Comparison of ENCODE assay signal across 13 mouse cellular contexts in the genomic region with DNA sequence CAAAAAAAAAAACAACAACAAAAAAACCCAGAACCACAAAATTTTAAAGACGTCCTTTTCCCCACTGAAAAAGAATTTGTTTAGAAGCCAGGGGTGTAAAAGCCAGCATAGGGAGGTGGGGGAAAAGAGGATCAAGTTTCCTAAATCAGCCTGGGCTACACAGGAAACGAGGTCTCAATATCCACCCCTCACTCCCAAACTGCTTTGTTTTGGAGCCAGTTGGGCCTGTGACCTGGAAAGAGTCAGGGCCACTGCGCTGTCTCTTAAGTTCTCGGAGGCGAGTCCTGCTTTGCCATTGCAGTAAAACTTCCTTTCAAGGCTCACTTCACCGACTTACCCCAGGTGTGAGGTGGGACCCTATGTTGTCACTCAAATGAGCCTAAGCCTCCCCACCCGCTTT. TPM values are rescaled to one million over a fixed set of nuclear protein-coding genes. Genes with fewer than 3 reads are reported as not detected.
DNase-seq lines count a peak whose midpoint lies in the region; ATAC-seq and TF ChIP-seq lines count a peak whose summit lies in the region.
"Had no signal": no experiment of that assay in that cellular context is flagged by ENCODE, and none has a peak within 500 bp of the region (broad histone marks: within the 10 kb centered on the region; RNA-seq: fewer than 3 reads in every experiment).

No protein-coding gene starts in this region.

- ATAC-seq in hindbrain, embryonic 12.5 days (ENCODE audit: low FRiP score), result no peak
- no peak for ATAC-seq in hindbrain, embryonic 11.5 days (ENCODE audit: low FRiP score)
- ATAC-seq in stomach, embryonic 15.5 days (ENCODE audit: insufficient read depth, low FRiP score, low read depth), result no peak
- ATAC-seq in stomach, postnatal 0 days (ENCODE audit: low FRiP score, low TSS enrichment), result no peak
- ATAC-seq: forebrain, embryonic 14.5 days had no signal

- peaks cover 14% of the 10 kb centered on the region for H3K4me1 ChIP-seq in hindbrain, embryonic 12.5 days
- H3K4me1 ChIP-seq in hindbrain, embryonic 11.5 days (replicated peaks; ENCODE audit: control insufficient read depth, insufficient read depth, low read length), result no peaks in the 10 kb centered on the region; the same call in 1 of the 2 replicates
- peaks cover 14% of the 10 kb centered on the region for H3K4me1 ChIP-seq in stomach, embryonic 15.5 days
- no peaks in the 10 kb centered on the region for H3K4me1 ChIP-seq in stomach, postnatal 0 days (replicated peaks; ENCODE audit: control insufficient read depth, insufficient read depth)

- H3K27me3 ChIP-seq in hindbrain, embryonic 12.5 days, result no peaks in the 10 kb centered on the region
- no peaks in the 10 kb centered on the region for H3K27me3 ChIP-seq in hindbrain, embryonic 11.5 days (ENCODE audit: control insufficient read depth, insufficient read depth, low read length)
- no peaks in the 10 kb centered on the region for H3K27me3 ChIP-seq in stomach, embryonic 15.5 days (replicated peaks)
- H3K27me3 ChIP-seq in stomach, postnatal 0 days (ENCODE audit: control insufficient read depth, insufficient read depth, low read length), result no peaks in the 10 kb centered on the region
- H3K27me3 ChIP-seq: lung, embryonic 15.5 days had no signal

- no peak for TF ChIP-seq CTCF in stomach, postnatal 0 days (IDR thresholded peaks at IDR 0.05; ENCODE audit: low read depth)

- H3K36me3 ChIP-seq in hindbrain, embryonic 12.5 days, result peaks cover 42% of the 10 kb centered on the region
- H3K36me3 ChIP-seq in hindbrain, embryonic 11.5 days (ENCODE audit: control insufficient read depth, insufficient read depth, low read length), result no peaks in the 10 kb centered on the region; the same call in 1 of the 2 replicates
- no peaks in the 10 kb centered on the region for H3K36me3 ChIP-seq in stomach, embryonic 15.5 days
- H3K36me3 ChIP-seq in stomach, postnatal 0 days (ENCODE audit: control insufficient read depth, insufficient read depth, low read length), result peaks cover 12% of the 10 kb centered on the region
- H3K36me3 ChIP-seq: lung, embryonic 15.5 days had no signal

- TF ChIP-seq EP300 in stomach, postnatal 0 days (optimal IDR thresholded peaks at IDR 0.05), result no peak

- DNase-seq in cerebellum, adult 11-12 months, result peak; percentile 36
- DNase-seq in cerebellum, postnatal 4 days (ENCODE audit: low spot score in 2 of 2), result no peak
- DNase-seq in hindbrain, embryonic 11.5 days (ENCODE audit: low spot score), result no peak
- no peak for DNase-seq in stomach, postnatal 0 days (ENCODE audit: low spot score)
- DNase-seq in adrenal gland, adult 8-10 months, result no peak
- DNase-seq in adrenal gland, adult 18-20 months (ENCODE audit: low spot score in 2 of 2), result no peak
- DNase-seq: cerebellum, postnatal 25 days; layer of hippocampus, postnatal 36 days; midbrain, embryonic 14.5 days had no signal

- WGBS in hindbrain, embryonic 12.5 days, result 53% methylated on average over 7 of the region's 7 CpGs
- WGBS in hindbrain, embryonic 11.5 days, result 41% methylated on average over 7 of the region's 7 CpGs
- 56% methylated on average over 7 of the region's 7 CpGs for WGBS in stomach, embryonic 15.5 days
- 62% methylated on average over 7 of the region's 7 CpGs for WGBS in stomach, postnatal 0 days

- H3K9me3 ChIP-seq in hindbrain, embryonic 12.5 days (replicated peaks), result no peaks in the 10 kb centered on the region
- H3K9me3 ChIP-seq in hindbrain, embryonic 11.5 days (ENCODE audit: control insufficient read depth, low read length), result no peaks in the 10 kb centered on the region
- no peaks in the 10 kb centered on the region for H3K9me3 ChIP-seq in stomach, embryonic 15.5 days
- no peaks in the 10 kb centered on the region for H3K9me3 ChIP-seq in stomach, postnatal 0 days (ENCODE audit: control insufficient read depth, low read length)
- H3K9me3 ChIP-seq: lung, embryonic 15.5 days had no signal

- H3K27ac ChIP-seq in hindbrain, embryonic 12.5 days, result no peak overlapping the region
- no peak overlapping the region for H3K27ac ChIP-seq in hindbrain, embryonic 11.5 days (ENCODE audit: low read depth, low read length)
- peak overlapping the region; percentile 21; the same call in 1 of the 2 replicates for H3K27ac ChIP-seq in stomach, embryonic 15.5 days
- H3K27ac ChIP-seq in stomach, postnatal 0 days (replicated peaks), result no peak overlapping the region
- H3K27ac ChIP-seq: lung, embryonic 15.5 days had no signal

- H3K4me2 ChIP-seq in hindbrain, embryonic 12.5 days (replicated peaks), result no peak overlapping the region
- no peak overlapping the region for H3K4me2 ChIP-seq in hindbrain, embryonic 11.5 days (replicated peaks; ENCODE audit: low read depth, low read length)
- H3K4me2 ChIP-seq in stomach, embryonic 15.5 days, result no peak overlapping the region
- H3K4me2 ChIP-seq in stomach, postnatal 0 days (replicated peaks; ENCODE audit: low read depth), result no peak overlapping the region

- H3K9ac ChIP-seq in hindbrain, embryonic 12.5 days, result 0 out of 2 replicates have a peak overlapping the region, but pooled peaks have one; percentile 8
- no peak overlapping the region for H3K9ac ChIP-seq in hindbrain, embryonic 11.5 days (ENCODE audit: low read depth, low read length)
- H3K9ac ChIP-seq in stomach, embryonic 15.5 days, result no peak overlapping the region
- H3K9ac ChIP-seq in stomach, postnatal 0 days (ENCODE audit: low read length), result no peak overlapping the region
- H3K9ac ChIP-seq: lung, embryonic 15.5 days had no signal

- H3K4me3 ChIP-seq in hindbrain, embryonic 12.5 days, result no peak overlapping the region
- H3K4me3 ChIP-seq in hindbrain, embryonic 11.5 days (ENCODE audit: low read depth, low read length), result no peak overlapping the region
- H3K4me3 ChIP-seq in stomach, embryonic 15.5 days (replicated peaks), result no peak overlapping the region
- no peak overlapping the region for H3K4me3 ChIP-seq in stomach, postnatal 0 days (ENCODE audit: low read depth, low read length)

RNA-seq across cellular contexts. Expression of a gene that starts 1.7 kb away (rescaled TPM):
- 15.2 and 15.9 TPM in 2 replicates for polyA plus RNA-seq in hindbrain, embryonic 12.5 days (2016; fragmentation: Nextera tagmentation; extraction: Ambion mirVana)
- 14.6 and 15.5 TPM in 2 replicates for polyA plus RNA-seq in hindbrain, embryonic 11.5 days (2014; fragmentation: Nextera tagmentation; extraction: Ambion mirVana)
- polyA plus RNA-seq in stomach, embryonic 15.5 days (2015; fragmentation: Nextera tagmentation; extraction: Ambion mirVana), result 13.7 and 14.1 TPM in 2 replicates
- 26.8 and 28.1 TPM in 2 replicates for polyA plus RNA-seq in stomach, postnatal 0 days (2015; fragmentation: Nextera tagmentation; extraction: Ambion mirVana)
- 10 to 100 TPM; 50.2 to 84.6 (median 64.4) TPM for total RNA-seq in adrenal gland, adult 8-10 months (2022)
- 10 to 100 TPM; 38.1 to 46.5 TPM for total RNA-seq in adrenal gland, adult 18-20 months (2021)

RNA-seq across cellular contexts. Expression of a gene that starts 10.0 kb away (rescaled TPM):
- polyA plus RNA-seq in hindbrain, embryonic 12.5 days (2016; fragmentation: Nextera tagmentation; extraction: Ambion mirVana), result 77.6 and 80.6 TPM in 2 replicates
- polyA plus RNA-seq in hindbrain, embryonic 11.5 days (2014; fragmentation: Nextera tagmentation; extraction: Ambion mirVana), result 82.2 and 82.5 TPM in 2 replicates
- polyA plus RNA-seq in stomach, embryonic 15.5 days (2015; fragmentation: Nextera tagmentation; extraction: Ambion mirVana), result 7.5 and 8.0 TPM in 2 replicates
- 4.1 TPM in 2 replicates for polyA plus RNA-seq in stomach, postnatal 0 days (2015; fragmentation: Nextera tagmentation; extraction: Ambion mirVana)
- 10 to 100 TPM; 15.3 to 41.5 (median 26.8) TPM for total RNA-seq in adrenal gland, adult 8-10 months (2022)
- total RNA-seq in adrenal gland, adult 18-20 months (2021), result 10 to 100 TPM; 14.1 to 21.4 TPM

RNA-seq across cellular contexts. Expression of a gene that starts 10.2 kb away (rescaled TPM):
- 3.3 and 10.9 TPM in 2 replicates for polyA plus RNA-seq in hindbrain, embryonic 12.5 days (2016; fragmentation: Nextera tagmentation; extraction: Ambion mirVana)
- 3.0 and 3.2 TPM in 2 replicates for polyA plus RNA-seq in hindbrain, embryonic 11.5 days (2014; fragmentation: Nextera tagmentation; extraction: Ambion mirVana)
- polyA plus RNA-seq in stomach, embryonic 15.5 days (2015; fragmentation: Nextera tagmentation; extraction: Ambion mirVana), result 0.84 and 1.0 TPM in 2 replicates
- polyA plus RNA-seq in stomach, postnatal 0 days (2015; fragmentation: Nextera tagmentation; extraction: Ambion mirVana), result 0.55 and 0.76 TPM in 2 replicates
- total RNA-seq in adrenal gland, adult 8-10 months (2022), result 10 to 100 TPM in 3 of 4 experiments, 1 to 10 TPM in 1; 9.8 to 15.7 (median 13.4) TPM
- 1 to 10 TPM; 6.7 to 9.9 TPM for total RNA-seq in adrenal gland, adult 18-20 months (2021)

RNA-seq across cellular contexts. Expression of a gene that starts 19.7 kb away (rescaled TPM):
- 11.6 and 12.8 TPM in 2 replicates for polyA plus RNA-seq in hindbrain, embryonic 12.5 days (2016; fragmentation: Nextera tagmentation; extraction: Ambion mirVana)
- polyA plus RNA-seq in hindbrain, embryonic 11.5 days (2014; fragmentation: Nextera tagmentation; extraction: Ambion mirVana), result 12.8 and 13.8 TPM in 2 replicates
- 0.06 and 0.14 TPM in 2 replicates for polyA plus RNA-seq in stomach, embryonic 15.5 days (2015; fragmentation: Nextera tagmentation; extraction: Ambion mirVana)
- polyA plus RNA-seq in stomach, postnatal 0 days (2015; fragmentation: Nextera tagmentation; extraction: Ambion mirVana), result 0.01 TPM in 1 of 2 replicates, not detected in the other
- under 1 TPM; 0.06 to 0.15 (median 0.12) TPM for total RNA-seq in adrenal gland, adult 8-10 months (2022)
- total RNA-seq in adrenal gland, adult 18-20 months (2021), result under 1 TPM in 1 of 2 experiments, not detected in 1; 0.07 TPM

RNA-seq across cellular contexts. Expression of a gene that starts 20.1 kb away (rescaled TPM):
- 85.5 and 89.9 TPM in 2 replicates for polyA plus RNA-seq in hindbrain, embryonic 12.5 days (2016; fragmentation: Nextera tagmentation; extraction: Ambion mirVana)
- polyA plus RNA-seq in hindbrain, embryonic 11.5 days (2014; fragmentation: Nextera tagmentation; extraction: Ambion mirVana), result 82.5 and 88.2 TPM in 2 replicates
- polyA plus RNA-seq in stomach, embryonic 15.5 days (2015; fragmentation: Nextera tagmentation; extraction: Ambion mirVana), result 37.9 and 38.0 TPM in 2 replicates
- polyA plus RNA-seq in stomach, postnatal 0 days (2015; fragmentation: Nextera tagmentation; extraction: Ambion mirVana), result 24.6 and 25.0 TPM in 2 replicates
- 10 to 100 TPM; 24.5 to 32.7 (median 28.9) TPM for total RNA-seq in adrenal gland, adult 8-10 months (2022)
- 10 to 100 TPM; 20.2 to 21.6 TPM for total RNA-seq in adrenal gland, adult 18-20 months (2021)
